In the genomic region with DNA sequence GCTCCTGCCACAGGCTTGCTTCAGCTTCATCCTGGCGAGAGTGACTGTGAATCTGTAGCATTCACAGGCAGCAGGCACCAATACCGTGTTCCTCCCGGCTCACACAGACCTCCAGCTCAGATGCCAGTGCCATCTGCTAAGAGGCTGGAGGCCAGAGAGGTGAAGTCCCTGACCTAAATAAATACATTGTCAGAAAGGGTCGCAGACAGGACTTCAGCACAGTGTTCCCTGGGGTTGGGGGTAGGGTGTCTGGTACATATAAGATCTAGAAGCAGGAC, we compare ENCODE assay signal across 9 mouse cellular contexts. TPM values are rescaled to one million over a fixed set of nuclear protein-coding genes. Genes with fewer than 3 reads are reported as not detected.
A peak's percentile ranks its signal among the peaks of the same experiment; 100 is the strongest.
DNase-seq lines count a peak whose midpoint lies in the region; ATAC-seq lines count a peak whose summit lies in the region.
"Had no signal": no experiment of that assay in that cellular context is flagged by ENCODE, and none has a peak within 500 bp of the region (broad histone marks: within the 10 kb centered on the region; RNA-seq: fewer than 3 reads in every experiment).

No protein-coding gene starts in this region.

- H3K9me3 ChIP-seq in heart, embryonic 13.5 days, result no peaks in the 10 kb centered on the region
- H3K9me3 ChIP-seq in hindbrain, embryonic 14.5 days (ENCODE audit: control insufficient read depth, low read length), result no peaks in the 10 kb centered on the region
- no peaks in the 10 kb centered on the region for H3K9me3 ChIP-seq in midbrain, embryonic 16.5 days (replicated peaks; ENCODE audit: control insufficient read depth, low read length, poor library complexity, severe bottlenecking)

- H3K4me2 ChIP-seq in heart, embryonic 13.5 days, result peak overlapping the region; percentile 77
- H3K4me2 ChIP-seq in hindbrain, embryonic 14.5 days (replicated peaks), result peak overlapping the region; percentile 84
- H3K4me2 ChIP-seq in midbrain, embryonic 16.5 days (ENCODE audit: low read length), result peak overlapping the region; percentile 58

- WGBS in heart, embryonic 13.5 days, result 39% methylated on average over 4 of the region's 4 CpGs
- WGBS in hindbrain, embryonic 14.5 days, result 18% methylated on average over 4 of the region's 4 CpGs
- WGBS in midbrain, embryonic 16.5 days, result 48% methylated on average over 4 of the region's 4 CpGs

- peaks cover 2% of the 10 kb centered on the region; the same call in 1 of the 2 replicates for H3K36me3 ChIP-seq in heart, embryonic 13.5 days
- no peaks in the 10 kb centered on the region for H3K36me3 ChIP-seq in hindbrain, embryonic 14.5 days (replicated peaks; ENCODE audit: control insufficient read depth, insufficient read depth)
- no peaks in the 10 kb centered on the region for H3K36me3 ChIP-seq in midbrain, embryonic 16.5 days (ENCODE audit: control insufficient read depth, insufficient read depth, low read length)

- peaks cover 89% of the 10 kb centered on the region for H3K4me1 ChIP-seq in heart, embryonic 13.5 days
- peaks cover 90% of the 10 kb centered on the region for H3K4me1 ChIP-seq in hindbrain, embryonic 14.5 days (replicated peaks; ENCODE audit: control insufficient read depth, insufficient read depth, low read length)
- H3K4me1 ChIP-seq in midbrain, embryonic 16.5 days (ENCODE audit: control insufficient read depth, insufficient read depth, low read length), result peaks cover 81% of the 10 kb centered on the region

- no peak for DNase-seq in heart, adult 18-20 months
- DNase-seq in cerebellum, postnatal 25 days, result peak; percentile 82 to 83
- DNase-seq in hindbrain, embryonic 14.5 days (ENCODE audit: low spot score), result no peak
- no peak for DNase-seq in MN1 (ENCODE audit: low spot score)
- DNase-seq in lung, postnatal 14 days, result no peak
- no peak for DNase-seq in adrenal gland, postnatal 4 days (ENCODE audit: low spot score in 2 of 2)

- no peak for ATAC-seq in heart, embryonic 13.5 days (ENCODE audit: extremely low read depth, insufficient number of reproducible peaks, low FRiP score, low TSS enrichment)
- no peak for ATAC-seq in hindbrain, embryonic 14.5 days (ENCODE audit: low FRiP score)
- ATAC-seq in midbrain, embryonic 16.5 days, result no peak

- peak overlapping the region; percentile 78 for H3K4me3 ChIP-seq in heart, embryonic 13.5 days
- peak overlapping the region; percentile 50; the same call in 1 of the 2 replicates for H3K4me3 ChIP-seq in hindbrain, embryonic 14.5 days (replicated peaks; ENCODE audit: low read length)
- no peak overlapping the region for H3K4me3 ChIP-seq in midbrain, embryonic 16.5 days (ENCODE audit: low read depth, low read length)

- H3K27ac ChIP-seq in heart, embryonic 13.5 days (replicated peaks), result peak overlapping the region; percentile 87
- H3K27ac ChIP-seq in hindbrain, embryonic 14.5 days, result peak overlapping the region; percentile 88
- H3K27ac ChIP-seq in midbrain, embryonic 16.5 days (ENCODE audit: low read length), result peak overlapping the region; percentile 80

- no peaks in the 10 kb centered on the region for H3K27me3 ChIP-seq in heart, embryonic 13.5 days (replicated peaks)
- H3K27me3 ChIP-seq in hindbrain, embryonic 14.5 days (ENCODE audit: control insufficient read depth, insufficient read depth, low read length), result no peaks in the 10 kb centered on the region
- H3K27me3 ChIP-seq in midbrain, embryonic 16.5 days (ENCODE audit: control insufficient read depth, insufficient read depth, low read depth, low read length), result no peaks in the 10 kb centered on the region

- H3K9ac ChIP-seq in heart, embryonic 13.5 days, result peak overlapping the region; percentile 94
- peak overlapping the region; percentile 78 for H3K9ac ChIP-seq in hindbrain, embryonic 14.5 days
- H3K9ac ChIP-seq in midbrain, embryonic 16.5 days (ENCODE audit: low read depth, low read length), result peak overlapping the region; percentile 63; the same call in 1 of the 2 replicates

RNA-seq across cellular contexts. Expression of a gene that starts 22.3 kb away (rescaled TPM):
- polyA plus RNA-seq in heart, embryonic 13.5 days (2015; fragmentation: Nextera tagmentation; extraction: Ambion mirVana), result 19.2 and 20.3 TPM in 2 replicates
- 10 to 100 TPM in 1 of 2 experiments, 1 to 10 TPM in 1; 8.7 to 11.5 TPM for total RNA-seq in heart, adult 18-20 months (2021)
- 92.9 and 95.5 TPM in 2 replicates for polyA plus RNA-seq in hindbrain, embryonic 14.5 days (2014; fragmentation: Nextera tagmentation; extraction: Ambion mirVana)
- polyA plus RNA-seq in midbrain, embryonic 16.5 days (2015; fragmentation: Nextera tagmentation; extraction: Ambion mirVana), result 78.4 and 82.0 TPM in 2 replicates
- total RNA-seq in adrenal gland, postnatal 4 days (2021), result 10 to 100 TPM; 65.0 to 67.0 TPM

RNA-seq across cellular contexts. Expression of a gene that starts 28.0 kb away (rescaled TPM):
- 0.31 TPM in 1 of 2 replicates, not detected in the other for polyA plus RNA-seq in heart, embryonic 13.5 days (2015; fragmentation: Nextera tagmentation; extraction: Ambion mirVana)
- not detected for total RNA-seq in heart, adult 18-20 months (2021)
- not detected in 2 replicates for polyA plus RNA-seq in hindbrain, embryonic 14.5 days (2014; fragmentation: Nextera tagmentation; extraction: Ambion mirVana)
- polyA plus RNA-seq in midbrain, embryonic 16.5 days (2015; fragmentation: Nextera tagmentation; extraction: Ambion mirVana), result not detected in 2 replicates
- total RNA-seq in adrenal gland, postnatal 4 days (2021), result 1,000 to 10,000 TPM in 1 of 2 experiments, under 1 TPM in 1; 0.42 to 1,494 TPM
- total RNA-seq: gastrocnemius, postnatal 4 days had no signal

RNA-seq across cellular contexts. Expression of a gene that starts 29.3 kb away (rescaled TPM):
- polyA plus RNA-seq in heart, embryonic 13.5 days (2015; fragmentation: Nextera tagmentation; extraction: Ambion mirVana), result 1.1 and 1.6 TPM in 2 replicates
- total RNA-seq in heart, adult 18-20 months (2021), result 1 to 10 TPM; 1.1 to 1.2 TPM
- 0.90 and 2.9 TPM in 2 replicates for polyA plus RNA-seq in hindbrain, embryonic 14.5 days (2014; fragmentation: Nextera tagmentation; extraction: Ambion mirVana)
- 2.3 and 3.6 TPM in 2 replicates for polyA plus RNA-seq in midbrain, embryonic 16.5 days (2015; fragmentation: Nextera tagmentation; extraction: Ambion mirVana)
- total RNA-seq in adrenal gland, postnatal 4 days (2021), result 1 to 10 TPM; 3.4 to 5.2 TPM

RNA-seq across cellular contexts. Expression of a gene that starts 38.5 kb away (rescaled TPM):
- 0.25 and 0.47 TPM in 2 replicates for polyA plus RNA-seq in heart, embryonic 13.5 days (2015; fragmentation: Nextera tagmentation; extraction: Ambion mirVana)
- total RNA-seq in heart, adult 18-20 months (2021), result 1 to 10 TPM; 2.4 to 2.7 TPM
- 1.3 and 1.7 TPM in 2 replicates for polyA plus RNA-seq in hindbrain, embryonic 14.5 days (2014; fragmentation: Nextera tagmentation; extraction: Ambion mirVana)
- 1.1 and 1.2 TPM in 2 replicates for polyA plus RNA-seq in midbrain, embryonic 16.5 days (2015; fragmentation: Nextera tagmentation; extraction: Ambion mirVana)
- 1 to 10 TPM; 8.2 to 8.3 TPM for total RNA-seq in adrenal gland, postnatal 4 days (2021)

RNA-seq across cellular contexts. Expression of a gene that starts 48.3 kb away (rescaled TPM):
- 29.8 and 30.9 TPM in 2 replicates for polyA plus RNA-seq in heart, embryonic 13.5 days (2015; fragmentation: Nextera tagmentation; extraction: Ambion mirVana)
- total RNA-seq in heart, adult 18-20 months (2021), result 10 to 100 TPM in 1 of 2 experiments, 1 to 10 TPM in 1; 9.3 to 10.2 TPM
- 28.6 and 29.3 TPM in 2 replicates for polyA plus RNA-seq in hindbrain, embryonic 14.5 days (2014; fragmentation: Nextera tagmentation; extraction: Ambion mirVana)
- polyA plus RNA-seq in midbrain, embryonic 16.5 days (2015; fragmentation: Nextera tagmentation; extraction: Ambion mirVana), result 42.3 and 46.3 TPM in 2 replicates
- 10 to 100 TPM; 27.0 to 28.3 TPM for total RNA-seq in adrenal gland, postnatal 4 days (2021)

Comparison
In these comparisons a context has a peak if more than half of its experiments do, and no peak if none do; other contexts are left out.
1. DNase-seq: peak in cerebellum, postnatal 25 days (2 of 2); none in heart, adult 18-20 months (0 of 2), hindbrain, embryonic 14.5 days (single experiment), MN1 (single experiment), lung, postnatal 14 days (single experiment) and adrenal gland, postnatal 4 days (0 of 2).
2. Peak in every context shown above with its lines, with median percentiles within 50 percentile points of each other: H3K27ac ChIP-seq, H3K4me2 ChIP-seq and H3K9ac ChIP-seq.